Mouse (Mus musculus) small intestine, adult 2 months (tissue): ENCODE results near the gene Uri1. TPM values are rescaled to one million over a fixed set of nuclear protein-coding genes. Genes with fewer than 3 reads are reported as not detected.

ENCODE experiments used
- H3K27ac ChIP-seq: fragments of 200-500 bp; 2 replicates; pipeline ENCODE4 v1.5.1; 2012; ENCODE audit warnings: low read depth, low read length, control low read depth, inconsistent platforms; ENCODE audit not compliant: insufficient read depth
- H3K27me3 ChIP-seq: fragments of 200-500 bp; 2 replicates; pipeline ENCODE4 v1.6.1; 2012; ENCODE audit warnings: mild to moderate bottlenecking, moderate library complexity, low read length, inconsistent platforms; ENCODE audit not compliant: control insufficient read depth, insufficient read depth
- H3K36me3 ChIP-seq: fragments of 200-500 bp; 2 replicates; pipeline ENCODE4 v1.6.1; 2012; ENCODE audit warnings: mild to moderate bottlenecking, low read length, control low read depth, inconsistent platforms; ENCODE audit not compliant: control insufficient read depth, insufficient read depth
- H3K4me1 ChIP-seq: fragments of 200-500 bp; 2 replicates; pipeline ENCODE4 v1.6.1; 2012; ENCODE audit warnings: low read length, inconsistent platforms, mixed read lengths; ENCODE audit not compliant: control insufficient read depth, insufficient read depth, insufficient read length
- H3K4me3 ChIP-seq: fragments of 200-500 bp; 2 replicates; pipeline ENCODE4 v1.5.1; 2012; ENCODE audit warnings: low read depth, mild to moderate bottlenecking, control low read depth, inconsistent platforms, low read length, moderate library complexity
- CTCF ChIP-seq: fragments of 200-500 bp; IDR thresholded peaks from 2 replicates; pipeline ENCODE4 v1.5.1; 2012; ENCODE audit warnings: low read depth, mild to moderate bottlenecking, control low read depth, inconsistent platforms, low read length, moderate library complexity, mixed read lengths; ENCODE audit not compliant: insufficient replicate concordance, insufficient read length; ENCODE audit errors: extremely low read depth
- POLR2A ChIP-seq: fragments of 200-500 bp; IDR thresholded peaks from 2 replicates; pipeline ENCODE4 v1.6.1; 2012; ENCODE audit warnings: low read depth, mild to moderate bottlenecking, control low read depth, inconsistent platforms, low read length, moderate library complexity
- WGBS: fragments of 180-500 bp; shearing (Covaris S2); methylation state at CpG from one replicate; pipeline ENCODE4 v1.1.7; 2018; 5-methylcytosine and 5-hydroxymethylcytosine counted together
- polyA plus RNA-seq: library from polyadenylated mRNA; depleted of rRNA; stranded (reverse); fragments of >200 nt; gene quantifications from 2 replicates; pipeline ENCODE4 v1.2.3, GENCODE M21; 2012; rRNA removed

Uri1 gene
- polyA plus RNA-seq, 1 experiment, result 3.8 TPM

DNA sequence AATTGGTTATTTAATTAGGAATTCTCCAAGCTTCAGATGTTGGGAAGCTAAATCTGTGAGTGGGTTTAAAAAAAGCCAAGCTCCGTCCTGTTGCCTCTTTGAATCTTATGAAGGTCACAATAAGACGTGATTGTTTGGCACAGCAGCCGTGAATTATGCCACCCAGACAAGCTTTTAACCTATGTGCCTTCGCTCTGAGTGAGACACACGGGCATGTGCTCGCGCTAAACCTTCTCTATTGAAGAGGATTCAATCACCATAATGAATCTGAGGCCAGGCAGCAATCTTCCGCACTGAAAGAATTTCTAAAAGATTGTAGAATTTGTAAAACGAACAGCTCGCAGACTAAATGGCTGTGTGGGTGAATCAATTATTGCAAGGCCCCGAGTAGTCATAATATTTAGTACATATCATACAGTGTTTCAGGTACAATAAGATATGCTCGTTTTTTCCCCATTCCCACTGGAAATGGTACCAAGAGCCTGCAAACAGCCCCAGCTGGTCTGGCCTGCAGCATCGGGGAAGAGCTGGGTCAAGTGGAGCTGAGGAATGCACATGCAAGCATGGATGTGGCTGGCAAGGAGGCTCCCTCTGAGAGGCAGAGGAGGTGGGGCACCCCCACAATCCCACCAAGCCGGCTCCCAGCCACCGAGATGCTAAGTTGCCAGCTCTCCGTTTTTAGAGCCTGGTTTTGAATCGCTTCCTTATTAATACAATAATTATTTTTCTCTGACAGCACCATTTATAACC is 101.5 kb downstream of the Uri1 start:
- Histone ChIP-seq H3K27ac (no peak overlapping the region), H3K4me3 (no peak overlapping the region), H3K36me3 (no peaks in the 10 kb centered on the region), H3K27me3 (no peaks in the 10 kb centered on the region), H3K4me1 (no peaks in the 10 kb centered on the region)
- no peak for TF ChIP-seq POLR2A
- TF ChIP-seq CTCF, result no peak
- WGBS, result 77% methylated on average over 17 of the region's 17 CpGs

DNA sequence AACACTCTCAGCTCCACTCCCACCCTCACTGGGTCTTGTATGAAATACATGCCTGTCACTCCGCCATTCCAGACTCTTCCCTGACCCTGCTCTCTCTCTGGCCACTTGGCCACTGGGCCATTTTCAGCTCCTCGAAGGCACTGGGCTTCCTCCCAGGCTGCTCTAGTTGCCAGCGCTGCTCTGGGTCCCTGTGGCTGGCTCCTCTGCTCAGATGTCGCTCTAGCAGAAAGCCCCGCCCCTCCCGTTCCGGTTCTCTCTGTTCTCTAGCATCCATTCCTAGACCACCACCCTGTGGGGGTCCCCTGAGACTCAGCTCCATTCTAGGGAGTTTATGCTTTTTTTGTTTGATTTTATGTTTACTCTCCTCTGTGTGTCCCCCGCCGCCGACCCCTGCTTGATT is 104.4 kb downstream of the Uri1 start:
- no peak overlapping the region for H3K27ac ChIP-seq
- WGBS, result 48% methylated on average over 10 of the region's 10 CpGs
- H3K36me3 ChIP-seq, result no peaks in the 10 kb centered on the region

DNA sequence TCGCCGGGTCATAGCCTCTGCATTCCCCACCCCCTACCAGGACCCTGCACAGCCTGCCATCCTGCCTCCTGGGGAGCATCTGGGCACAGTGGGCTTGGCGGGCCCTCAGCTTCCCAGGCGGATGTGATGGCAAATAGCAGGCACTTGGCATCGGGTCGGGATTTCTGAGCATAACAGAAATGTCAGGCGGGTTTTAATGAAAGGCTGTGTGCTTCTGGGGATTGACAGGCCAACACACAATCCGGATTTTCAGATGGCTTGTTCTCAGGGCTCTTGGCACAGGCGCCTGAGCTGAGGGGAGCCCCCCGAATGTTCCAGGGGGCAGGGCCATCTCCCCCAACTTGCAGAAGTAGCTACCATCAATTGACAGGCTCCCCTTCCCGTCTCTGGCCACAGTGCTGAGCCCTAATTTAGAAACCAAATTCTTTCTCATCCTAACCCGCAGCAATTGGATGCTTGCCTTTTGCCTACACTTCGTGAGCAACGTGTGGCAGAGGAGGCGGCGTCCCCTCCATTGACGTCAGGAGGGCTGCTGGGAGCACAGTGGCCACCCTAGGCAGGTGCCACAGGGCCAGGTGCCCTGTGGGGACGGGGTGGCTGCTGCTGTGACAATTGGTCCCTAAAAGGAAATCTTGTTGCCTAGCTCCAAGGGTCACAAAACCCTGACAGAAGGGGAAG is 106.5 kb downstream of the Uri1 start:
- Histone ChIP-seq H3K27me3 (no peaks in the 10 kb centered on the region), H3K27ac (no peak overlapping the region), H3K4me3 (no peak overlapping the region), H3K36me3 (no peaks in the 10 kb centered on the region), H3K4me1 (no peaks in the 10 kb centered on the region)
- TF ChIP-seq POLR2A (no peak), CTCF (no peak)
- 68% methylated on average over 18 of the region's 18 CpGs for WGBS

More for the DNA sequence above, 104.4 kb downstream of the Uri1 start:
- no peak for TF ChIP-seq POLR2A
- Histone ChIP-seq H3K4me1 (no peaks in the 10 kb centered on the region), H3K4me3 (no peak overlapping the region), H3K27me3 (no peaks in the 10 kb centered on the region)

DNA sequence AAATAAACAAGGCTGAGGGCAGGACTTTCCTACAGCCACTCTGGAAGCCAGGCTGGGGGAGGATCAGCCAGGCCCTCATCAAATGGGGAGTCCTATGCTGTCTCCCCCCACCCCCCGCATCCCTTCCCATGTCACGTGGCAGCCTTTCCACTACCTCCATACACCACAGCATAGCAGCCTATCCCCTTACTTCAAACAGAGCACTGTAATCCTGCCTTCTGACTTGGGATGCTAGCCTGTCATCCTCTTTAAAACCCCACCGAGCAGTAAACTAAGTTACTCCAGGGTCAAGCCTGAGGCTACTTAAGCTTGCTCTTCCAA is 111.6 kb downstream of the Uri1 start:
- TF ChIP-seq POLR2A (no peak), CTCF (no peak)
- Histone ChIP-seq H3K27me3 (no peaks in the 10 kb centered on the region), H3K4me1 (no peaks in the 10 kb centered on the region), H3K27ac (no peak overlapping the region), H3K4me3 (no peak overlapping the region), H3K36me3 (no peaks in the 10 kb centered on the region)
- WGBS, result 58% methylated on average over 3 of the region's 3 CpGs

DNA sequence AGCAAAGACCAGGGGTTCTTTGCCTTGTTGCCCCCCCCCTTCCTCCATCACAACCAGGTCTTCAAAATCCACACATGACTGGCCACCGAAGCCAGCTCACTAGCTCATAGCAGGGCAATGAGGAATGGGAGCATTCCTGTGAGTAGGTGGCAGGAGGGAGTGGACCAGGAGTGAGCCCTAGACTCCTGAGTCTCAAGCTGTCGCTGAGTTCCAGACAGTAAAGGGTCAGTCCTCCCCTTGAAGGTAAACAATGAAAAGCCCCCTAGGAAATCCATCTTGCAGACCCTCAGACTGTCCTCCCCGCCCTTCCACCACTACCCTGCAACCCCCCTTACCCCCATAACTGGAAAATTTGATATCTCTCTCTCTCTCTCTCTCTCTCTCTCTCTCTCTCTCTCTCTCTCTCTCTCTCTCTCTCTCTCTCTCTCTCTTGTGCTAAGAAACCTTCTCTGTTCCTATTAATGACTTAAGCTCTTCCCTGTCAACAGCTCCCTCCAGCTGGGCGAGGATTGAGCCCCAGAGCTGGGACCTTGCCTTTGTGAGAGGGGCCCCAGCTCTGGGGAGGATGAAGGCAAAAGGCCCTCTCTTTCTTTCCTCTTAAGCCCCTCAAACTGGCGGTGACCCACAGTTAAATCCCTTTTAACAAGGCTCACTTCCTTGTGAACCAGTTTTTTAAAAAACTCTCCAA is 112.1 kb downstream of the Uri1 start:
- TF ChIP-seq CTCF (no peak), POLR2A (no peak)
- Histone ChIP-seq H3K27ac (no peak overlapping the region), H3K4me3 (no peak overlapping the region), H3K36me3 (no peaks in the 10 kb centered on the region), H3K4me1 (no peaks in the 10 kb centered on the region), H3K27me3 (no peaks in the 10 kb centered on the region)
- WGBS, result 34% methylated on average over 5 of the region's 5 CpGs

DNA sequence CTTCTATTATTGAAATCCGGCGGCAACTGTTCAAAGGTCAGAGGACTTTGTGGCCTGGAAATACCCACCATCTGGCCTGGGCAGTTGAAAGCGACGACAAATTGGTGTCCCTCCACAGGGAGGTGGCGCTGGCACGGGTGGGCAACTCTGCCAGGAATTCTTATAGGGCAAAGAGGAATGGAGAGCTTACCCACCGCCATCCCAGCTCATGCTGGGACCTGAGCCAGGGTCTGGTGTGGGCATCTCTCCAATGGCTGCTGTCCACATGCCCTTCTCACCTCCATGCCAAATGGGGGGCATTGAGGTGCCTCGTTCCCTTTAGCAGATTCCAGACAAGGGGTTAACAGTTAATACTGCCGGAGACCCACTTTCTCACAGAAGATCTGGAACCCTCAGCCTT is 113.2 kb downstream of the Uri1 start:
- Histone ChIP-seq H3K27ac (no peak overlapping the region), H3K4me1 (no peaks in the 10 kb centered on the region), H3K36me3 (no peaks in the 10 kb centered on the region), H3K27me3 (no peaks in the 10 kb centered on the region), H3K4me3 (no peak overlapping the region)
- no peak for TF ChIP-seq CTCF
- no peak for TF ChIP-seq POLR2A
- 82% methylated on average over 9 of the region's 9 CpGs for WGBS

Other genes starting within 250 kb of the Uri1 start
- 0.70 and 0.81 TPM in 2 replicates for gene Zfp536, start 249.9 kb downstream of the Uri1 start, polyA plus RNA-seq
- gene Ccne1, start 84.0 kb upstream of the Uri1 start, polyA plus RNA-seq, result 3.1 and 5.0 TPM in 2 replicates
- gene 1600014C10Rik, start 159.7 kb upstream of the Uri1 start, polyA plus RNA-seq, result 8.8 and 27.4 TPM in 2 replicates
- gene Plekhf1, start 204.5 kb upstream of the Uri1 start, polyA plus RNA-seq, result 5.4 and 12.8 TPM in 2 replicates
- gene Pop4, start 247.9 kb upstream of the Uri1 start, polyA plus RNA-seq, result 3.3 and 3.7 TPM in 2 replicates